Mouse (Mus musculus) midbrain, embryonic 12.5 days (tissue): ENCODE results near the gene Tom1l2. TPM values are rescaled to one million over a fixed set of nuclear protein-coding genes. Genes with fewer than 3 reads are reported as not detected.
A peak's percentile ranks its signal among the peaks of the same experiment; 100 is the strongest.

Source experiments
- ATAC-seq: fragments of 200-750 bp; cut with Nextera tagmentation; 2 replicates; pipeline ENCODE4 v1.8.0; 2017; ENCODE audit warnings: low read depth, moderate TSS enrichment, moderate library complexity; ENCODE audit not compliant: low FRiP score
- H3K27ac ChIP-seq: fragments of 300-500 bp; sonication (generic); replicated peaks from 2 replicates; pipeline ENCODE4 v1.5.1; 2016; ENCODE audit warnings: mild to moderate bottlenecking
- H3K27me3 ChIP-seq: fragments of 300-500 bp; sonication (generic); 2 replicates; pipeline ENCODE4 v1.6.1; 2016; ENCODE audit warnings: mild to moderate bottlenecking
- H3K36me3 ChIP-seq: fragments of 300-500 bp; sonication (generic); 2 replicates; pipeline ENCODE4 v1.6.1; 2016
- H3K4me1 ChIP-seq: fragments of 300-500 bp; sonication (generic); 2 replicates; pipeline ENCODE4 v1.6.1; 2016
- H3K4me2 ChIP-seq: fragments of 300-500 bp; sonication (generic); replicated peaks from 2 replicates; pipeline ENCODE4 v1.6.1; 2016; ENCODE audit warnings: mild to moderate bottlenecking, moderate library complexity
- H3K4me3 ChIP-seq: fragments of 300-500 bp; sonication (generic); 2 replicates; pipeline ENCODE4 v1.5.1; 2016; ENCODE audit warnings: mild to moderate bottlenecking
- H3K9ac ChIP-seq: fragments of 300-500 bp; sonication (generic); replicated peaks from 2 replicates; pipeline ENCODE4 v1.6.1; 2016; ENCODE audit warnings: mild to moderate bottlenecking, moderate library complexity
- H3K9me3 ChIP-seq: fragments of 300-500 bp; sonication (generic); 2 replicates; pipeline ENCODE4 v1.6.1; 2016; ENCODE audit warnings: mild to moderate bottlenecking
- WGBS: fragments of 180-500 bp; shearing (Covaris S2); methylation state at CpG from one replicate; pipeline ENCODE4 v1.1.7; 2016; 5-methylcytosine and 5-hydroxymethylcytosine counted together
- polyA plus RNA-seq: library from polyadenylated mRNA; unstranded; fragments of >200 nt; fragmentation: Nextera tagmentation; extraction: Ambion mirVana; gene quantifications from 2 replicates; pipeline ENCODE4 v1.2.1, GENCODE M21; 2016

Gene Tom1l2
- polyA plus RNA-seq, 1 experiment from 2014 or later: 33.3 TPM

DNA sequence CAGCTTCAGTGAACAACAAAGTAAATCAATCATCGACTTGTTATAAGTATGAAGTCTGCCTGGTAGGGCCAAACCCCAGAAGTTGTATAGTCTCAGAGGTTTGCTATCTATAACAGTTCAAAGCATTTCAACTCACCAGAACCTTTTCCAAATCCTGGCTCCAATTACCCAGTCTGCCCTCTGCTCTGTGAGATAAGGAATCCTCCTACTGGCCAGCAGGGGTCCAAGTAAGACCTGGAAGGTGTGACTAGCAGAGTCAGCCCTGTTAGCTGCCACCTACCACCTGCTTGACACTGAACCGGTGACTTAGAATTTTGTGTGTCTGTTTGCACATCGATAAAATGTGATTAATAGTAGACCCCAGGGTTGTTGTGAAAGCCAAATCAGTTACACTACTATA is 14.6 kb upstream of the Tom1l2 start:
- Histone ChIP-seq H3K4me3 (no peak overlapping the region), H3K4me2 (no peak overlapping the region), H3K36me3 (no peaks in the 10 kb centered on the region), H3K9me3 (no peaks in the 10 kb centered on the region), H3K27ac (no peak overlapping the region), H3K27me3 (no peaks in the 10 kb centered on the region), H3K9ac (no peak overlapping the region), H3K4me1 (peaks cover 6% of the 10 kb centered on the region)
- WGBS: 82% methylated on average over 3 of the region's 3 CpGs
- ATAC-seq: no peak

DNA sequence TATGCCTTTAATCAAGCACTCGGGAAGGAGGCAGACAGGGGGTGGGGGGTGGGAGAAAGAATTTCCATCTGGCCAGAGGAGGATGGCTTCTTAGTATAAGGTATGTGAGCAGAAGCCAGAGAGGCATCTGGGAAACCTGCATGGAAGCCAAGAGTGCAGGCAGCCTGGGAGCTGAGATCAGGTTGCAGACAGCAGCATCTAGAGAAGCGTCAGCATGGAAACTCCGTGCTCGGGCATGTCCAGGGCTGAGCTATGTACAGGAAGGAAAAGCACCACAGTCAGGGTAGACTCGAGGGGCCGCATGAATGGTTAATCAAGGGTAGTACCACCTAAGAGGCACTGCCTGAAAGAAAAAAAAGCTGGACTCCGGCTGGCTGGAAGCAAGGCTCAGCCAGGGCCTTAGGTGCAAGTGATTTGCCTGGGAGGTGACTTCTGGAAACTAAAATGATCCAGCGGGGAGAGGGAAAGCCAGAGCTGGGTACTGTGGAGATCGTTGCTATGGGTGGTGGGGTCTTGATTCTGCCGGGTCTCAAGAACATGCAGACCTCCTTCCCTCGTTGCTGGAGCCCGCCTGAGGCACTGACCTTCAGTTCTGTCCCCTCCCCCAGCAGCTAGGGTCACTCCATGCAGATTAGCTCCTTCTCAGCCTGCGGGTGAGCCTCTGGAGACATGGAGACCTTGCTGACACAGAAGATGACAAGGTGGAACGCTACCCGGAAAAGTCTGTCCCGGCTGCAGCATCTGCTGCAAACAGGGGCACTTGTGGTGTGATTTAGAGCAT is 13.7 kb upstream of the Tom1l2 start:
- no peak overlapping the region for H3K4me2 ChIP-seq
- 46% methylated on average over 16 of the region's 16 CpGs for WGBS

GRCm38 (mm10) chr11:60360631-60361201 is 8.0 kb upstream of the Tom1l2 start:
- H3K9ac ChIP-seq: no peak overlapping the region
- H3K9me3 ChIP-seq: no peaks in the 10 kb centered on the region
- H3K27ac ChIP-seq: no peak overlapping the region
- H3K4me3 ChIP-seq: no peak overlapping the region
- no peak for ATAC-seq
- no peak overlapping the region for H3K4me2 ChIP-seq
- H3K27me3 ChIP-seq: no peaks in the 10 kb centered on the region
- no peaks in the 10 kb centered on the region for H3K4me1 ChIP-seq
- 80% methylated on average over 5 of the region's 5 CpGs for WGBS
- no peaks in the 10 kb centered on the region for H3K36me3 ChIP-seq

More for the DNA sequence above, 13.7 kb upstream of the Tom1l2 start:
- Histone ChIP-seq H3K9me3 (no peaks in the 10 kb centered on the region), H3K9ac (no peak overlapping the region), H3K4me3 (no peak overlapping the region), H3K27ac (peak overlapping the region; percentile 7; the same call in 1 of the 2 replicates), H3K36me3 (no peaks in the 10 kb centered on the region), H3K4me1 (peaks cover 6% of the 10 kb centered on the region), H3K27me3 (no peaks in the 10 kb centered on the region)
- no peak for ATAC-seq

DNA sequence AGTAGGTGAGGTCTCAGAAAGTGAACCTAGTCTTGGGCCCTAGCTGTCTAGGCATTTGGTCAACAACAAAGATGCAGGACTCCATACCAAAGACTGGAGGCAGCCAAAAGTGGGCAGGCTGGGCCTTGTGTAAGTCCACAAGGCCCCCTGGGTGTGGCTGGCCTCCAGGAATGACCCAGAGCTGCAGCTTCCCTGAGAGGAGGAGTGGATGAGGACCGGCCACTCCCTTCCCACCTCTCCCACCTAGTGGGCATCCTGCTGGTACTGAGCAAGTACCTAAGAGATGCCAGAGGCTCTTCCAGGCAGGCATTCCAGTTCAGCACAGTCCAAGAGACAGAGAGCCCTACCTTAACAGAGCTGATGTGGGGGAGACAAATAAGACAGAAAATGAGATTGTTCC is 7.2 kb upstream of the Tom1l2 start:
- ATAC-seq: no peak
- Histone ChIP-seq H3K27me3 (no peaks in the 10 kb centered on the region), H3K4me1 (no peaks in the 10 kb centered on the region), H3K9ac (no peak overlapping the region), H3K27ac (no peak overlapping the region), H3K36me3 (no peaks in the 10 kb centered on the region), H3K4me2 (no peak overlapping the region), H3K4me3 (no peak overlapping the region), H3K9me3 (no peaks in the 10 kb centered on the region)
- WGBS: 93% methylated on average over 1 of the region's 1 CpGs

DNA sequence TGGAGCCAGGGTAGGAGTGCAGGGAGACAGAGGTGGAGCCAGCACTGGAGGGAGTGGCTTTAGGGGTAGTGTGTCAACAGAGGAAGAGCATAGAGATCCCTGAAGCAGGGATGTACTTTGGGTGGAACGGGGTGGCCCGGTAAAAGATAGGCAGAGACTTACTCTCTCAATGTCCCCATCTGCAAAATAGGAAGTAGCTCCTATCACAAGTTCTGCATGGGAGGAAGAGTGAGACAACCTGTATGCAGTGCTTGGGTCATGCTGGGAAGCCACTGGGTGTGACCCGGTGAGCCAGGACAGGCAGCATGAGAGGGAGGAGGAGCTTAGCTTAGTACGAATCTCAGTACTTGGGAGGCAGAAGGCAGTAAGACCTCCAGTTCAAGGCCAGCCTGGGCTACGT is 6.4 kb upstream of the Tom1l2 start:
- H3K9me3 ChIP-seq: no peaks in the 10 kb centered on the region
- ATAC-seq: no peak
- no peaks in the 10 kb centered on the region for H3K27me3 ChIP-seq
- 79% methylated on average over 5 of the region's 5 CpGs for whole genome bisulfite sequencing
- no peak overlapping the region for H3K27ac ChIP-seq
- no peak overlapping the region for H3K4me3 ChIP-seq
- no peaks in the 10 kb centered on the region for H3K4me1 ChIP-seq
- no peak overlapping the region for H3K4me2 ChIP-seq
- H3K36me3 ChIP-seq: no peaks in the 10 kb centered on the region
- H3K9ac ChIP-seq: no peak overlapping the region

DNA sequence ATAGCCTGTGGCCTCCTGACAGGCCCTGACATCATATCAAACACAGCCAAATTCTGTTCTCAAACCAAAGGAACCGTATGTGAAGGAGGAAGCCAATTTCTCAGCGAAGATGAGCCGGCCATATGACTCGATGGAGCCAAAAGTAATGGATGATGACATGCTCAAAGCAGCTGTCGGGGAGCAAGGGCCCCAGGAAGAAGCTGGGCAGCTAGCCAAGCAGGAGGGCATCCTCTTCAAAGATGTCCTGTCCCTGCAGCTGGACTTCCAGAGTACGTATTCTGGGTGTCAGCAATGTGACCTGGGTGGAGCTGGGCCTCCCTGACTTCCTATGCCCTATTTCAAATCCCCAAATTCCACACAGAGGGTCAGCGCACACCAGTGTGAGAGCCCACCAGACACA is 5.8 kb upstream of the Tom1l2 start:
- Histone ChIP-seq H3K9me3 (no peaks in the 10 kb centered on the region), H3K4me2 (no peak overlapping the region), H3K4me1 (peaks cover 4% of the 10 kb centered on the region), H3K27me3 (no peaks in the 10 kb centered on the region), H3K27ac (no peak overlapping the region), H3K4me3 (no peak overlapping the region), H3K9ac (no peak overlapping the region), H3K36me3 (no peaks in the 10 kb centered on the region)
- ATAC-seq: no peak
- WGBS: 87% methylated on average over 7 of the region's 7 CpGs

DNA sequence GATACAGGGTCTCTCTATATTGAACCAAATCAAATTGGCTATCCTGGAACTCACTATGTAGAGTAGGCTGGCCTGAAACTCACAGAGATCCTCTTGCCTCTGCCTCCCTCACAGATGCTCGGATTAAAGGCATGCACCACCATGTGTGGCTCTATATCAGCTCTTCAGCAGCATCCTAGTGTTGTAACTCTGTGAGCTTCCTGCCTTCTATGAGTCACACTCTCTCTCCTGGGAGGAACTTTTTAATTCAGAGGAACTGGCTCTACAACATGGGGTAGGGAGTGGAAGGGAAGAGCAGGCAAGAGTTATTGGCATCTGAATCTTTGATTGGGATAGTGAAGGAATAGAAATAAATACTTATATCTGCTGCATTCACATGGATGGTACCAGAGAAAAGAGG is 4.4 kb upstream of the Tom1l2 start:
- ATAC-seq: no peak
- H3K4me3 ChIP-seq: no peak overlapping the region
- WGBS: 51% methylated on average over 1 of the region's 1 CpGs
- H3K4me1 ChIP-seq: peaks cover 12% of the 10 kb centered on the region
- no peak overlapping the region for H3K4me2 ChIP-seq
- no peaks in the 10 kb centered on the region for H3K9me3 ChIP-seq
- no peaks in the 10 kb centered on the region for H3K36me3 ChIP-seq
- H3K27me3 ChIP-seq: no peaks in the 10 kb centered on the region
- H3K9ac ChIP-seq: no peak overlapping the region
- H3K27ac ChIP-seq: no peak overlapping the region

DNA sequence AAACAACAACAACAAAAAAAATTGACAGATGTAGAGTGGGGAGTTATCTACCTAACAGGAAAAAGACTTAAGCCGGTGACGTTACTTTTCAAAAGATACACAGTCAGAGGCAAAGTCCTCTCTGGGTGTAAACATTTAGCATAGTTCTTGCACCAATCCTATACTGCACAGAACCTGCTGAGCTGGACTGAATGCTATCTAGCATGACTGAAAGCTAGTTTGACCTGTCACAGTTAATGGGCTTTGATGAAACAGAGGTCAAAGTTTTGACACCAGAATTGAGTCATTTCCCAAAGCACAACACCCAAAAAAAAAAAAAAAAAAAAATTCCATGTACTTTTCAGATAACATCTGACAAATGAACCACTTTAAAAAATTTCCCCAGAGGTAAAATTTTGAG is 3.2 kb upstream of the Tom1l2 start:
- H3K27me3 ChIP-seq: no peaks in the 10 kb centered on the region
- no peaks in the 10 kb centered on the region for H3K36me3 ChIP-seq
- no peak overlapping the region for H3K9ac ChIP-seq
- no peak overlapping the region for H3K4me3 ChIP-seq
- no peaks in the 10 kb centered on the region for H3K9me3 ChIP-seq
- ATAC-seq: no peak
- H3K27ac ChIP-seq: no peak overlapping the region
- WGBS: 98% methylated on average over 2 of the region's 2 CpGs
- peaks cover 20% of the 10 kb centered on the region for H3K4me1 ChIP-seq
- no peak overlapping the region for H3K4me2 ChIP-seq

DNA sequence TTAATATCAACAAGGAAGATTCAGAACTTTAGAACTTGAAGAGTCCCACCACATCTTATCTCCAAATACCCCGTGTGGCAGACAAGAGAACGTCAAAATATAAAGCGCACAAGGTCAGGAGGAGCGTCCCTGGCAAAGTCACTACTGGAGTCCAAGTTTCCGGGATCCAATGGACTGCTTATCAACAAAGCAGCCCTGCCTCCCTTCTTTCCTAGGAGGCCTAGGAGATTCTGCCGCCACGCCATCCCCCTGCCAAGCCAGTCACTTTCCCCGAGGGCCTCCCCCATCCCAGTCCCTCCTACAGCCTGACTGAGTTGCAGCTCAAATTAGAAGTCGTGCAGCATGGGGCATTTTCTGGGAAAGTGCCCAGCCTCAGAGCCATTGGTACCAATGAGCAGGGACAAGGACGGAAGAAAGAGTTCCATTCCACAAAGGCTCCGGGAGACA is 757 bp downstream of the Tom1l2 start:
- Histone ChIP-seq H3K4me2 (peak overlapping the region; percentile 94), H3K27ac (peak overlapping the region; percentile 52; the same call in 1 of the 2 replicates), H3K4me1 (peaks cover 20% of the 10 kb centered on the region), H3K4me3 (peak overlapping the region; percentile 80), H3K27me3 (no peaks in the 10 kb centered on the region), H3K9ac (peak overlapping the region; percentile 73), H3K9me3 (no peaks in the 10 kb centered on the region), H3K36me3 (no peaks in the 10 kb centered on the region)
- WGBS: 21% methylated on average over 11 of the region's 11 CpGs
- ATAC-seq: no peak

DNA sequence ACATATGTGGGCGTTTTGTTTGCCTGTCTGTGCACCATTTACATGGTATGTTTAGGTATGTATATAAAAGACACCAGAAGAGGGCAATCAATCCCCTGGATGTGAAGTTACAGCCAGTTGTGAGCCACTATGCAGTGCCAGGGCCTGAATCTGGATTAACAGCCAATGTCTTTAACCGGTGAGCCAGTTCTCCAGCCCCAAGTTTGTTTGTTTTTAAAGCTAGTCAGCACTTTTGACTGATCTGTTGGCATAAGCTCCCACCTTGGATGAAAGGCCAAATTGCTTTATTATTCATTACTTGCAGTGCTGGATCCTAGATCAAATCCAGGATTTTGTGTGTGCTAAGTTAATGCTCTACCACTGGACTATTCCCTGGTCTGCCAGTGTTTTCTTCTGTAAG is 1.3 kb downstream of the Tom1l2 start:
- ATAC-seq: no peak
- Histone ChIP-seq H3K4me3 (no peak overlapping the region; the same call in 1 of the 2 replicates), H3K4me2 (peak overlapping the region; percentile 94), H3K4me1 (peaks cover 20% of the 10 kb centered on the region), H3K27ac (no peak overlapping the region), H3K27me3 (no peaks in the 10 kb centered on the region), H3K36me3 (no peaks in the 10 kb centered on the region), H3K9ac (no peak overlapping the region), H3K9me3 (no peaks in the 10 kb centered on the region)
- WGBS: 71% methylated on average over 2 of the region's 2 CpGs

DNA sequence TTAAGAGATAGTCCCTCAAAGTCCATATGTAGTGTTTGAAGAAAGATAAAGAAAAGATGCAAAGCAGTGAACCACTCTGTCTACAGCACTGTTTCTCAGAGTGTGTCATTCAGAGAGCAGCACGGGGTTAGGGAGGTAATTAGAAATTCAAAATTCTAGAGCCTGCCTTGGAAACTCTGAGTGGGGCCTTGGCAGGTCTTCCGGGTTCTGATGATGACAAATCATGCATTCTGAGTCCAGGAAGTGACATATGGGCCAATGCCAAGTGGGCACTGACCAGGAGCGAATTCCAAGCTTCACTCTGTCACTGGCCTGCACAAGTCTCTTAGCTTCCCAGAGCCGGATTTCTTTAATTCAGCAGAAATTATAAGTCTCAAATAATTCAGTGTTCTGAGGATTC is 6.2 kb downstream of the Tom1l2 start:
- no peaks in the 10 kb centered on the region for H3K27me3 ChIP-seq
- no peaks in the 10 kb centered on the region for H3K9me3 ChIP-seq
- no peak overlapping the region for H3K27ac ChIP-seq
- no peak overlapping the region for H3K4me2 ChIP-seq
- no peak overlapping the region for H3K4me3 ChIP-seq
- ATAC-seq: no peak
- no peaks in the 10 kb centered on the region for H3K36me3 ChIP-seq
- 76% methylated on average over 4 of the region's 4 CpGs for WGBS
- peaks cover 3% of the 10 kb centered on the region for H3K4me1 ChIP-seq
- H3K9ac ChIP-seq: no peak overlapping the region

- Histone ChIP-seq H3K27me3 (no peaks in the 10 kb centered on the region), H3K36me3 (no peaks in the 10 kb centered on the region), H3K4me1 (no peaks in the 10 kb centered on the region), H3K4me3 (no peak overlapping the region), H3K4me2 (no peak overlapping the region), H3K27ac (no peak overlapping the region), H3K9ac (no peak overlapping the region), H3K9me3 (no peaks in the 10 kb centered on the region)
- no peak for ATAC-seq
- 87% methylated on average over 4 of the region's 4 CpGs for WGBS
Observed at GRCm38 (mm10) chr11:60345868-60346267, 6.8 kb downstream of the Tom1l2 start.
